Mouse (Mus musculus): ENCODE results near the gene Adgrg2. TPM values are rescaled to one million over a fixed set of nuclear protein-coding genes. Genes with fewer than 3 reads are reported as not detected.
A peak's percentile ranks its signal among the peaks of the same experiment; 100 is the strongest.

Gene Adgrg2
- polyA plus RNA-seq, 2 experiments: 17.8 to 26.5 TPM

- 38% methylated on average over 11 of the region's 12 CpGs for WGBS
- no peaks in the 10 kb centered on the region for H3K36me3 ChIP-seq (ENCODE audit: control insufficient read depth, insufficient read depth, low read length)
- H3K4me2 ChIP-seq (replicated peaks; ENCODE audit: low read depth, low read length, severe bottlenecking): peak overlapping the region; percentile 42
- ATAC-seq (ENCODE audit: low FRiP score, low read depth) (peak; percentile 50; the same call in 1 of the 2 replicates), DNase-seq (ENCODE audit: low spot score) (no peak)
- H3K27ac ChIP-seq (replicated peaks; ENCODE audit: low read depth, low read length): peak overlapping the region; percentile 78; the same call in 1 of the 2 replicates
- peak overlapping the region; percentile 64 for H3K9ac ChIP-seq (ENCODE audit: low read depth, low read length, severe bottlenecking)
- H3K9me3 ChIP-seq (ENCODE audit: control insufficient read depth, low read length): no peaks in the 10 kb centered on the region
- H3K27me3 ChIP-seq (ENCODE audit: control insufficient read depth, insufficient read depth, low read length): peaks cover 4% of the 10 kb centered on the region; the same call in 1 of the 2 replicates
- peak overlapping the region; percentile 54 for H3K4me3 ChIP-seq (replicated peaks; ENCODE audit: low read length)
- no peaks in the 10 kb centered on the region for H3K4me1 ChIP-seq (ENCODE audit: control insufficient read depth, insufficient read depth, low read length)
- TF ChIP-seq POLR2A (IDR thresholded peaks at IDR 0.05; ENCODE audit: borderline replicate concordance, extremely low read depth, insufficient read depth, insufficient read length): no peak
Observed at GRCm38 (mm10) chrX:160501687-160502047, 111.2 kb downstream of the Adgrg2 start.

- WGBS: 20% methylated on average over 51 of the region's 61 CpGs
- Histone ChIP-seq H3K9me3 (ENCODE audit: control insufficient read depth, low read length) (no peaks in the 10 kb centered on the region), H3K27me3 (ENCODE audit: control insufficient read depth, insufficient read depth, low read length) (peaks cover 4% of the 10 kb centered on the region; the same call in 1 of the 2 replicates), H3K27ac (replicated peaks; ENCODE audit: low read depth, low read length) (peak within 1 kb of the TSS; percentile 78), H3K36me3 (ENCODE audit: control insufficient read depth, insufficient read depth, low read length) (no peaks in the 10 kb centered on the region), H3K4me3 (replicated peaks; ENCODE audit: low read length) (peak within 1 kb of the TSS; percentile 54), H3K4me1 (ENCODE audit: control insufficient read depth, insufficient read depth, low read length) (no peaks in the 10 kb centered on the region), H3K9ac (ENCODE audit: low read depth, low read length, severe bottlenecking) (peak within 1 kb of the TSS; percentile 64), H3K4me2 (replicated peaks; ENCODE audit: low read depth, low read length, severe bottlenecking) (peak within 1 kb of the TSS; percentile 48)
- ATAC-seq (ENCODE audit: low FRiP score, low read depth): peak; percentile 97
- DNase-seq (ENCODE audit: low spot score): peak; percentile 83
- 0 out of 2 replicates have a peak, but pooled peaks have one; percentile 19 for TF ChIP-seq POLR2A (IDR thresholded peaks at IDR 0.05; ENCODE audit: borderline replicate concordance, extremely low read depth, insufficient read depth, insufficient read length)
Observed at GRCm38 (mm10) chrX:160502048-160503041, 111.9 kb downstream of the Adgrg2 start, which contains the start of gene Phka2. TSS of gene Phka2 (plus strand) at chrX:160502166.

- H3K27me3 ChIP-seq (ENCODE audit: control insufficient read depth, insufficient read depth, low read length): no peaks in the 10 kb centered on the region
- no peaks in the 10 kb centered on the region for H3K9me3 ChIP-seq (ENCODE audit: control insufficient read depth, low read length)
- ATAC-seq (ENCODE audit: low FRiP score, low read depth) (no peak), DNase-seq (ENCODE audit: low spot score) (no peak)
- no peak overlapping the region for H3K4me2 ChIP-seq (replicated peaks; ENCODE audit: low read depth, low read length, severe bottlenecking)
- no peak for TF ChIP-seq POLR2A (IDR thresholded peaks at IDR 0.05; ENCODE audit: borderline replicate concordance, extremely low read depth, insufficient read depth, insufficient read length)
- no peaks in the 10 kb centered on the region for H3K36me3 ChIP-seq (ENCODE audit: control insufficient read depth, insufficient read depth, low read length)
- WGBS: 68% methylated on average over 1 of the region's 1 CpGs
- no peaks in the 10 kb centered on the region for H3K4me1 ChIP-seq (ENCODE audit: control insufficient read depth, insufficient read depth, low read length)
- H3K27ac ChIP-seq (replicated peaks; ENCODE audit: low read depth, low read length): no peak overlapping the region
- H3K4me3 ChIP-seq (replicated peaks; ENCODE audit: low read length): no peak overlapping the region
- H3K9ac ChIP-seq (ENCODE audit: low read depth, low read length, severe bottlenecking): no peak overlapping the region
Observed at GRCm38 (mm10) chrX:160509046-160509445, 118.6 kb downstream of the Adgrg2 start.

- no peak overlapping the region for H3K27ac ChIP-seq (replicated peaks; ENCODE audit: low read depth, low read length)
- H3K4me2 ChIP-seq (replicated peaks; ENCODE audit: low read depth, low read length, severe bottlenecking): no peak overlapping the region
- no peaks in the 10 kb centered on the region for H3K27me3 ChIP-seq (ENCODE audit: control insufficient read depth, insufficient read depth, low read length)
- no peak for TF ChIP-seq POLR2A (IDR thresholded peaks at IDR 0.05; ENCODE audit: borderline replicate concordance, extremely low read depth, insufficient read depth, insufficient read length)
- no peak overlapping the region for H3K4me3 ChIP-seq (replicated peaks; ENCODE audit: low read length)
- DNase-seq (ENCODE audit: low spot score) (no peak), ATAC-seq (ENCODE audit: low FRiP score, low read depth) (no peak)
- H3K9me3 ChIP-seq (ENCODE audit: control insufficient read depth, low read length): no peaks in the 10 kb centered on the region
- H3K36me3 ChIP-seq (ENCODE audit: control insufficient read depth, insufficient read depth, low read length): no peaks in the 10 kb centered on the region
- no peaks in the 10 kb centered on the region for H3K4me1 ChIP-seq (ENCODE audit: control insufficient read depth, insufficient read depth, low read length)
- no peak overlapping the region for H3K9ac ChIP-seq (ENCODE audit: low read depth, low read length, severe bottlenecking)
- WGBS: 64% methylated on average over 2 of the region's 2 CpGs
Observed at GRCm38 (mm10) chrX:160510197-160510596, 119.7 kb downstream of the Adgrg2 start.

GRCm38 (mm10) chrX:160516027-160516426, 125.5 kb downstream of the Adgrg2 start:
- no peak overlapping the region for H3K9ac ChIP-seq (ENCODE audit: low read depth, low read length, severe bottlenecking)
- no peaks in the 10 kb centered on the region for H3K4me1 ChIP-seq (ENCODE audit: control insufficient read depth, insufficient read depth, low read length)
- no peak for DNase-seq (ENCODE audit: low spot score)
- ATAC-seq (ENCODE audit: low FRiP score, low read depth): no peak
- H3K36me3 ChIP-seq (ENCODE audit: control insufficient read depth, insufficient read depth, low read length): no peaks in the 10 kb centered on the region
- peaks cover 3% of the 10 kb centered on the region; the same call in 1 of the 2 replicates for H3K27me3 ChIP-seq (ENCODE audit: control insufficient read depth, insufficient read depth, low read length)
- no peak for TF ChIP-seq POLR2A (IDR thresholded peaks at IDR 0.05; ENCODE audit: borderline replicate concordance, extremely low read depth, insufficient read depth, insufficient read length)
- no peak overlapping the region for H3K4me3 ChIP-seq (replicated peaks; ENCODE audit: low read length)
- no peaks in the 10 kb centered on the region for H3K9me3 ChIP-seq (ENCODE audit: control insufficient read depth, low read length)
- H3K27ac ChIP-seq (replicated peaks; ENCODE audit: low read depth, low read length): no peak overlapping the region
- H3K4me2 ChIP-seq (replicated peaks; ENCODE audit: low read depth, low read length, severe bottlenecking): no peak overlapping the region
